Mouse (Mus musculus): Measurements from ENCODE around the gene Taf6.

GRCm38 (mm10) chr5:138228026-138228425 lies 40.8 kb upstream of the Taf6 start:
- TF ChIP-seq POLR2A (IDR thresholded peaks at IDR 0.05; ENCODE audit: borderline replicate concordance, low read depth, low read length): no peak
- no peak for TF ChIP-seq CTCF (IDR thresholded peaks at IDR 0.05; ENCODE audit: low read depth, low read length)
